Mouse (Mus musculus) limb, embryonic 10.5 days (tissue): Measurements from ENCODE around the gene Dcp1a. TPM values are rescaled to one million over a fixed set of nuclear protein-coding genes. Genes with fewer than 3 reads are reported as not detected.
"Not testable (repeated sequence)": the region's sequence is repeated elsewhere in the genome, so short reads cannot be mapped to it uniquely, and the experiment has no call there.

ENCODE experiments used
- DNase-seq: peaks from one replicate; pipeline ENCODE4 v3.0.0-alpha.2; 2017; ENCODE audit warnings: low spot score
- H3K27ac ChIP-seq: fragments of 300-500 bp; sonication (generic); 2 replicates; pipeline ENCODE4 v1.5.1; 2016; ENCODE audit warnings: mild to moderate bottlenecking
- H3K27me3 ChIP-seq: fragments of 300-500 bp; sonication (generic); 2 replicates; pipeline ENCODE4 v1.6.1; 2016; ENCODE audit warnings: low read depth, mild to moderate bottlenecking; ENCODE audit not compliant: poor library complexity, severe bottlenecking
- H3K36me3 ChIP-seq: fragments of 300-500 bp; sonication (generic); 2 replicates; pipeline ENCODE4 v1.6.1; 2016; ENCODE audit warnings: mild to moderate bottlenecking, moderate library complexity
- H3K4me1 ChIP-seq: fragments of 300-500 bp; sonication (generic); 2 replicates; pipeline ENCODE4 v1.6.1; 2016
- H3K4me3 ChIP-seq: fragments of 300-500 bp; sonication (generic); 2 replicates; pipeline ENCODE4 v1.5.1; 2016; ENCODE audit warnings: mild to moderate bottlenecking, moderate library complexity
- H3K9me3 ChIP-seq: fragments of 300-500 bp; sonication (generic); replicated peaks from 2 replicates; pipeline ENCODE4 v1.6.1; 2016; ENCODE audit warnings: mild to moderate bottlenecking
- WGBS: fragments of 180-500 bp; shearing (Covaris S2); methylation state at CpG from one replicate; pipeline ENCODE4 v1.1.7; 2016; 5-methylcytosine and 5-hydroxymethylcytosine counted together
- polyA plus RNA-seq: library from polyadenylated mRNA; unstranded; fragments of >200 nt; fragmentation: Nextera tagmentation; extraction: Ambion mirVana; gene quantifications from 2 replicates; pipeline ENCODE4 v1.2.1, GENCODE M21; 2016

Dcp1a gene
- polyA plus RNA-seq, 1 experiment from 2014 or later = 46.2 TPM

DNA sequence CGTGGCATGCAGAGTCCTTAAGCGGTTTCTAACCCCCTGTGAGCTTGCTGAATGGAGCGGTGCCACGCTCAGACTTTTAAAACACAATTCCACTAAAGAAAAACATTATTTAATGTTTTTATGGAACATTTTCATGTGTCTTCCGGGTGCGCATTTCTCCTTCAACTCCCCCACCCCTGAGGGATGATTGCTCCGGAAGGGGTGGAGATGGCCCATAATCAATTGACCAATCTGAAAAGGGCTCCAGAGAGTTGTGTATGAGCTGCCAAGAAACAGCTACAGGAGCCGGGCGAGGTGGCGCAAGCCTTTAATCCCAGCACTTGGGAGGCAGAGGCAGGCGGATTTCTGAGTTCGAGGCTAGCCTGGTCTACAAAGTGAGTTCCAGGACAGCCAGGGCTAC is 50.1 kb downstream of the Dcp1a start:
- Histone ChIP-seq H3K4me3 (no peak overlapping the region), H3K27ac (no peak overlapping the region), H3K27me3 (no peaks in the 10 kb centered on the region), H3K9me3 (no peaks in the 10 kb centered on the region), H3K4me1 (no peaks in the 10 kb centered on the region), H3K36me3 (peaks cover 37% of the 10 kb centered on the region)
- WGBS = 94% methylated on average over 12 of the region's 12 CpGs
- no peak for DNase-seq

- no peaks in the 10 kb centered on the region for H3K27me3 ChIP-seq
Measured at GRCm38 (mm10) chr14:30530726-30531269, 51.5 kb downstream of the Dcp1a start.

DNA sequence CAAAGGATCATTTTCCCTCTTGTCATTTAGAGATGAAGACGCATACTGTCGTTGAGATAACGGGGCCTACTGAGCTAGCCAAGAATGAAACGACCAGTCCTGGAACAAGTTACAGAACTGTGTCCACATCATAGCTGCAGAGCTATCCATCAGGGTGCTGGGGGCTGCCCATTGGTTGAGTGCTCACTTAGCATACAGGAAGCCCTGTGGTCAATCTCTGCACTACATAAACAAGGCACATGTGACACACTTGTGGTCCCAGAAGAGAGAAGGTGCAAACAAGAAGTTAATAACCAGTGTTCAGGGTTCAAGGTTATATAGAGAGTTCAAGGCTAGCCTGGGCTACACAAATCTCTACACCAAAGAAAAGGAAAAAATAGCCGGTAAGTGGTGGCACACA is 52.1 kb downstream of the Dcp1a start:
- no peak for DNase-seq
- WGBS = 93% methylated on average over 5 of the region's 5 CpGs
- Histone ChIP-seq H3K36me3 (peaks cover 17% of the 10 kb centered on the region), H3K9me3 (no peaks in the 10 kb centered on the region), H3K4me1 (no peaks in the 10 kb centered on the region), H3K4me3 (no peak overlapping the region), H3K27ac (no peak overlapping the region), H3K27me3 (no peaks in the 10 kb centered on the region)

More at GRCm38 (mm10) chr14:30530726-30531269, 51.5 kb downstream of the Dcp1a start:
- no peak overlapping the region for H3K4me3 ChIP-seq
- no peak for DNase-seq
- H3K36me3 ChIP-seq = peaks cover 23% of the 10 kb centered on the region
- H3K4me1 ChIP-seq = no peaks in the 10 kb centered on the region
- H3K9me3 ChIP-seq = no peaks in the 10 kb centered on the region
- H3K27ac ChIP-seq = no peak overlapping the region
- 84% methylated on average over 8 of the region's 8 CpGs for WGBS

DNA sequence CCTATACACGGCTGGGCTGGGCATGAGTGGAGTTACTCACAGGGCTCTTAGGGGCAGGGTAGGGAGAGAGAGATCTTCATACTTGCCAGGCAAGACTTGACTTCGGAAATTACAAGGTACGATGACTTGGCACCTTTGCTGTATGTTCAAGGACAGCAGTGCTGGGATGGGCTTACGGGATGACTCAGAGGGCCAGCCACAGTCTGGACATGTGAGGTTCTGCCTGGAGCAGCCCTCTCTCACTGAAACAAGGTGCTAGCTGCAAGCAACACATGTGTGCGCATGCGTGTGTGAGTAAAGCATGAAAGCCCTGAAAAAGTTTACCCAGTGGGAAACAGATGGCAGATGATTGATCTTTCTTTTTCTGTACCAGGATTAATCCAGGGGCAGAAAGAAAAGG is 52.6 kb downstream of the Dcp1a start:
- 92% methylated on average over 6 of the region's 6 CpGs for WGBS
- H3K9me3 ChIP-seq = no peaks in the 10 kb centered on the region
- no peaks in the 10 kb centered on the region for H3K27me3 ChIP-seq
- H3K36me3 ChIP-seq = peaks cover 14% of the 10 kb centered on the region
- H3K4me1 ChIP-seq = no peaks in the 10 kb centered on the region
- no peak for DNase-seq
- H3K4me3 ChIP-seq = no peak overlapping the region
- H3K27ac ChIP-seq = no peak overlapping the region

- Histone ChIP-seq H3K27ac (no peak overlapping the region), H3K4me3 (no peak overlapping the region), H3K4me1 (no peaks in the 10 kb centered on the region), H3K36me3 (no peaks in the 10 kb centered on the region), H3K27me3 (no peaks in the 10 kb centered on the region), H3K9me3 (no peaks in the 10 kb centered on the region)
- WGBS = 89% methylated on average over 6 of the region's 6 CpGs
- no peak for DNase-seq
Measured at GRCm38 (mm10) chr14:30533780-30534450, 54.6 kb downstream of the Dcp1a start.

DNA sequence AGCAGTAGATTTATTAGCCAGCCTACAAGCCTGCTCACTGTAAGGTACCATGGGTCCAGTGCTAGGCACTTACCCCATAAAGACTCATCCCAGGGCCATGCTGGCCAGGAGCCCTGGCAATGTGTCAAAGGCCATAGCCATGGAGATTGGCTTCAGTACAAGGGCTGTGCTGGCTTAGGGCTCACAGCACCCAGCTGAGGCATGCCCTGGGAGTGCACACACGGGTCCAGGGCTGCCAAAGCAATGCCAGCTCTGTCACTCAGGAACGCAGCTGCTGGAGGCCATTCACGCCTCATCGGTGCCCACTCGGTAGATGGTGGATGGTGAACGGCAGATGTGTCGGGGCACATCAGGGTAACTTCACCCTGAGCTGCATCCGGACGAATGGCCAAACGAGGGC is 62.2 kb downstream of the Dcp1a start:
- H3K9me3 ChIP-seq = no peaks in the 10 kb centered on the region
- WGBS = 83% methylated on average over 10 of the region's 10 CpGs
- no peaks in the 10 kb centered on the region for H3K4me1 ChIP-seq
- H3K27ac ChIP-seq = no peak overlapping the region
- no peaks in the 10 kb centered on the region for H3K27me3 ChIP-seq
- no peak for DNase-seq
- H3K4me3 ChIP-seq = no peak overlapping the region
- no peaks in the 10 kb centered on the region for H3K36me3 ChIP-seq

DNA sequence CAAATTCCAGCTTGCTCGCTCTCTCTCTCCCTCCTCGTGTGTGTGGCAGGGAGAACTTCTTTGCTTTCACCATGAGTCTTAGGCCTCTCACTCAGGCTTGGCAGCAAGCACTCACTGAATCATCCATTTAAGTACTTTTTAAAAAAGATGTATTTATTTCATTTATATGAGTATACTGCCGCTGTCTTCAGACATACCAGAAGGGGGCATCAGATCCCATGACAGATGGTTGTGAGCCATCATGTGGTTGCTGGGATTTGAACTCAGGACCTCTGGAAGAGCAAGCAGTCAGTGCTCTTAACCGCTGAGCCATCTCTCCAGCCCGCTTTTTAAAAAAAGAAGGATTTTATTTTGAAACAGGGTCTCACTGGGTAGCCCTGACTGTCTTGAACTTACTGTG is 64.0 kb downstream of the Dcp1a start:
- not testable (repeated sequence) for H3K4me1 ChIP-seq, H3K27ac ChIP-seq, DNase-seq, H3K4me3 ChIP-seq, H3K9me3 ChIP-seq, H3K27me3 ChIP-seq, H3K36me3 ChIP-seq
- WGBS = 86% methylated on average over 5 of the region's 5 CpGs

- 31% methylated on average over 8 of the region's 8 CpGs for WGBS
- Histone ChIP-seq H3K27ac (peak within 1 kb of the TSS; percentile 96), H3K36me3 (peaks cover 15% of the 10 kb centered on the region), H3K4me3 (peak within 1 kb of the TSS; percentile 70), H3K9me3 (no peaks in the 10 kb centered on the region), H3K4me1 (peaks cover 36% of the 10 kb centered on the region), H3K27me3 (no peaks in the 10 kb centered on the region)
- peak; percentile 68 for DNase-seq
Measured at GRCm38 (mm10) chr14:30548131-30548720, 68.9 kb downstream of the Dcp1a start, which contains the start of gene Tkt. Tkt (plus strand) TSS chr14:30548359.

DNA sequence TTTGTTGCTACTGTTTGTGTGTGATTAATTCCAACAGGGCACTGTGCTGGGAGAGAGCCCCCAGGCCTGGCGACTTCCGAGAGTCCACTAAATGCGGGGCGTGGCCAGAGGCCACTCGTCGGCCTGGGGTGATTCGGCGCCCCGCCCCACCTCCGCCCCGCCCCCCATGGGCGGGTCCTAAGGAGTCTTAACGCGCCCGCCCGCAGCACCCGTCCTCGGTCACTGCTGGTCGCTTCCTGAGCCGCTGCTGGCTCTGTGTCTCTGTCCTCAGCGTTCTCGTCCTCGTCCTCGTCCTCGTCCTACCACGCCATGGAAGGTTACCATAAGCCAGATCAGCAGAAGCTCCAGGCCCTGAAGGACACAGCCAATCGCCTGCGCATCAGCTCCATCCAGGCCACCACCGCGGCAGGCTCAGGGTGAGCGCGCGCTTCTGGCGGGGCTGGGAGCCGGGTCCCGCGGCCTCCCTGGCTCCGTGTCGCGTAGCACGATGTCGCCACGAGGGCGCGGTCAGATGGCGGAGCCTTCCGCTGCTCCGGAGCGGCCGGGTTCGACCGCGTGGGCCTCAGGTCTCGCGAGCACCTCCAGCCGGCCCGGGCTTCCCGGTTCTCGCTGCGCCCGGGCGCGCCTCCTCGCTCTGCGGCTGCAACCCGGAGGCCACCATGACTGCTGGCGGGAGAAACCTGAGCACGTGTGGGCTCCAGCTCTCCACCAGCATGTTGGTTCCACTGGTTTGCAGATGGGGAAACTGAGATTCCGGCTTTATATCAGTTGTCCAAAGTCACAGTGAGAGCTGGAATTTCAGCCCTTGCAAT is 69.8 kb downstream of the Dcp1a start:
- no peaks in the 10 kb centered on the region for H3K9me3 ChIP-seq
- H3K27me3 ChIP-seq = no peaks in the 10 kb centered on the region
- H3K36me3 ChIP-seq = peaks cover 24% of the 10 kb centered on the region
- 0% methylated on average over 65 of the region's 69 CpGs for WGBS
- peak overlapping the region; percentile 96 for H3K27ac ChIP-seq
- peaks cover 36% of the 10 kb centered on the region for H3K4me1 ChIP-seq
- DNase-seq = peak; percentile 99
- peak overlapping the region; percentile 70 for H3K4me3 ChIP-seq

DNA sequence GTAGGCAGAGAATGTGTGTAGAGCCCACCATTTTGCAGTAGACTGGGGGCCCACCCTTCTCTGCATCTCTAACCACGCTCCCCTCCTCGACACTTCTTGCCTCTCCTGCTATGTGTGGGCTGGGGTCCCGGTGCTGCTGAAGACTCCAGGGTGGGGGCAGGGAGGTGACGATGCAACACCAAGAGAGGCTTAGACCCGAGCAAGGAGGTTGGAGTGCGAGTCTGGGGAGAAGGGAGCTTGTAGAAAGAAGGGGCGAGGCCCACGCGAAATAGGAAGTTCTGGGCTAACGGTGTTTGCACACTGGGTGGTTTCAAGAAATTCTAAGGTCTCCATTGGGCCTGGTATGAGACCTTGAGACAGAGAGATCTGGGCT is 70.4 kb downstream of the Dcp1a start:
- Histone ChIP-seq H3K27me3 (no peaks in the 10 kb centered on the region), H3K9me3 (no peaks in the 10 kb centered on the region), H3K27ac (peak overlapping the region; percentile 96), H3K4me1 (peaks cover 36% of the 10 kb centered on the region), H3K36me3 (peaks cover 30% of the 10 kb centered on the region), H3K4me3 (peak overlapping the region; percentile 70)
- WGBS = under 1% methylated on average over 10 of the region's 10 CpGs
- peak; percentile 57 for DNase-seq

GRCm38 (mm10) chr14:30550232-30551070 is 71.1 kb downstream of the Dcp1a start:
- no peak for DNase-seq

DNA sequence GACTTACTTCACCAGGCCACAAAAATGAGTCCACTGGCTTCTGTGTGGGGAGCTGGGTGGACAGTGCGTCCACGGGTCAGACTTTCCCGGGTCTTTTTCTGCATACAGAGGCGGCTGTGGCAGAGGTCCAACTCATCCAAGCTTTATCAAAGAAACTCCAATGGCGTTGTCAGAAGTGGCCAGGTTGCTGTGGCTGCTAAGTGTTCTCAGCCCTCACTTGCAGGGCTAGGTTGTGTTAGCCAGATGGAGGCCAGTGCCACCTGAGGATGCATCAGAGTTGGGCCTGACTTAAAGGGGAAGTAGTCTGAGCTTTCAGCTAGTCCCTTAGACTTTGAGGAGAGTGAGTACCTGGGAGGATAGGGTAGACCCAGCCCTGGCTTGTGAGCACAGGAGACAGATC is 72.2 kb downstream of the Dcp1a start:
- Histone ChIP-seq H3K9me3 (no peaks in the 10 kb centered on the region), H3K4me1 (peaks cover 36% of the 10 kb centered on the region), H3K4me3 (peak overlapping the region; percentile 70), H3K36me3 (peaks cover 48% of the 10 kb centered on the region), H3K27ac (no peak overlapping the region), H3K27me3 (no peaks in the 10 kb centered on the region)
- DNase-seq = no peak
- WGBS = 90% methylated on average over 5 of the region's 5 CpGs

More at GRCm38 (mm10) chr14:30550232-30551070, 71.1 kb downstream of the Dcp1a start:
- WGBS = 40% methylated on average over 8 of the region's 8 CpGs
- no peaks in the 10 kb centered on the region for H3K27me3 ChIP-seq
- peak overlapping the region; percentile 70 for H3K4me3 ChIP-seq
- no peaks in the 10 kb centered on the region for H3K9me3 ChIP-seq
- peak overlapping the region; percentile 96 for H3K27ac ChIP-seq
- H3K36me3 ChIP-seq = peaks cover 37% of the 10 kb centered on the region
- peaks cover 36% of the 10 kb centered on the region for H3K4me1 ChIP-seq
